Mouse (Mus musculus) G1E (cell line): ENCODE data around the gene Taf1c.

Source experiments
- CTCF ChIP-seq: IDR thresholded peaks from 2 replicates; pipeline ENCODE4 v1.5.1; 2012; ENCODE audit warnings: low read depth, low read length, inconsistent platforms, mixed read lengths
- GATA1 ChIP-seq: IDR thresholded peaks from 2 replicates; pipeline ENCODE4 v1.6.1; 2012; ENCODE audit warnings: borderline replicate concordance, low read length, inconsistent platforms, mixed read lengths
- POLR2AphosphoS5 ChIP-seq: IDR thresholded peaks from 2 replicates; pipeline ENCODE4 v1.6.1; 2012; ENCODE audit warnings: low read depth, low read length, inconsistent platforms; ENCODE audit not compliant: insufficient replicate concordance
- TAL1 ChIP-seq: conservative IDR thresholded peaks from 2 replicates; pipeline ENCODE4 v1.6.1; 2012; ENCODE audit warnings: low read depth, low read length, inconsistent platforms, mixed read lengths

DNA sequence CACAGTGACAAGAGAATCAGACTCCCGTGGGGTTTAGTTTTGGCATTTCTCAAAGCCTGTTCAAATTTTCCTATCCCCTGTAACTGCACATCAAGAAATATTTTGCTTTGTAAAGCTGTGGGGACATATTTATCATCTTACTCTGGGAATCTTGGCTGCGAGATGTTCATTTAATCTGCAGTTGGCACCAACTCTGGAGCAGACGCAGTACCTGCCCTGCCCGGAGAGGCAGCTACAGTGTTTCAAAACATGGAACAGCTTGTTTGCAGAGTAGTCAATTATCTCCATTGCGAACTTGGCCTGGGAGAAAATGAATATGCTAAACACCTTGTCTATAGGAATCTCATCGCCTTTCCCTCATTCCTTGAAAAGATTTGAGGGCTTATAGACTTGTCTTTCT lies 33.2 kb upstream of the Taf1c start:
- no peak for TF ChIP-seq CTCF
- no peak for TF ChIP-seq POLR2AphosphoS5
- TF ChIP-seq GATA1 = no peak
- TF ChIP-seq TAL1 = no peak
